Mouse (Mus musculus) lung, postnatal 0 days (tissue): ENCODE measurements around the gene Cox6b1. TPM values are rescaled to one million over a fixed set of nuclear protein-coding genes. Genes with fewer than 3 reads are reported as not detected.

Source experiments
- ATAC-seq: fragments of 200-750 bp; cut with Nextera tagmentation; 2 replicates; pipeline ENCODE4 v1.8.0; 2017; ENCODE audit warnings: moderate library complexity
- DNase-seq: peaks from one replicate; pipeline ENCODE4 v3.0.0-alpha.2; 2016; ENCODE audit warnings: low spot score
- H3K27ac ChIP-seq: fragments of 300-500 bp; sonication (generic); 2 replicates; pipeline ENCODE4 v1.5.1; 2014; ENCODE audit warnings: antibody characterized with exemption, mild to moderate bottlenecking, low read length, mixed read lengths
- H3K27me3 ChIP-seq: fragments of 300-500 bp; sonication (generic); replicated peaks from 2 replicates; pipeline ENCODE4 v1.6.1; 2014; ENCODE audit warnings: low read length, mixed read lengths; ENCODE audit not compliant: insufficient read depth
- H3K36me3 ChIP-seq: fragments of 300-500 bp; sonication (generic); 2 replicates; pipeline ENCODE4 v1.6.1; 2014; ENCODE audit warnings: low read length, mixed read lengths; ENCODE audit not compliant: insufficient read depth
- H3K4me1 ChIP-seq: fragments of 300-500 bp; sonication (generic); 2 replicates; pipeline ENCODE4 v1.6.1; 2014; ENCODE audit warnings: antibody characterized with exemption, low read depth, low read length, mixed read lengths; ENCODE audit not compliant: insufficient read depth
- H3K4me2 ChIP-seq: fragments of 300-500 bp; sonication (generic); replicated peaks from 2 replicates; pipeline ENCODE4 v1.6.1; 2014; ENCODE audit warnings: low read depth, mild to moderate bottlenecking, low read length, moderate library complexity, mixed read lengths
- H3K4me3 ChIP-seq: fragments of 300-500 bp; sonication (generic); 2 replicates; pipeline ENCODE4 v1.5.1; 2014; ENCODE audit warnings: low read depth, low read length
- H3K9ac ChIP-seq: fragments of 300-500 bp; sonication (generic); replicated peaks from 2 replicates; pipeline ENCODE4 v1.6.1; 2014; ENCODE audit warnings: low read depth, mild to moderate bottlenecking
- H3K9me3 ChIP-seq: fragments of 300-500 bp; sonication (generic); 2 replicates; pipeline ENCODE4 v1.6.1; 2016; ENCODE audit warnings: low read length, mixed read lengths
- CTCF ChIP-seq: IDR thresholded peaks from 2 replicates; pipeline ENCODE4 v1.5.1; 2016; ENCODE audit warnings: antibody characterized with exemption, mild to moderate bottlenecking
- EP300 ChIP-seq: IDR thresholded peaks from 2 replicates; pipeline ENCODE4 v1.6.1; 2016; ENCODE audit warnings: antibody characterized with exemption, mild to moderate bottlenecking, control low read depth
- WGBS: fragments of 180-500 bp; shearing (Covaris S2); extraction: QIAGEN DNeasy Blood & Tissue Kit; methylation state at CpG from one replicate; pipeline ENCODE4 v1.1.7; 2014; 5-methylcytosine and 5-hydroxymethylcytosine counted together
- polyA plus RNA-seq: library from polyadenylated mRNA; unstranded; fragments of >200 nt; fragmentation: Nextera tagmentation; extraction: Ambion mirVana; gene quantifications from 2 replicates; pipeline ENCODE4 v1.2.1, GENCODE M21; 2015

Cox6b1 gene
- polyA plus RNA-seq, 1 experiment from 2014 or later = 766 TPM

GRCm38 (mm10) chr7:30590927-30591604 lies 34.9 kb downstream of the Cox6b1 start:
- TF ChIP-seq EP300 (no peak), CTCF (no peak)
- H3K27me3 ChIP-seq = no peaks in the 10 kb centered on the region
- ATAC-seq = no peak
- H3K9me3 ChIP-seq = no peaks in the 10 kb centered on the region
- H3K4me3 ChIP-seq = no peak overlapping the region
- H3K36me3 ChIP-seq = no peaks in the 10 kb centered on the region
- DNase-seq = no peak
- 82% methylated on average over 9 of the region's 9 CpGs for WGBS
- H3K4me2 ChIP-seq = no peak overlapping the region
- H3K27ac ChIP-seq = no peak overlapping the region
- H3K4me1 ChIP-seq = peaks cover 4% of the 10 kb centered on the region
- H3K9ac ChIP-seq = no peak overlapping the region

DNA sequence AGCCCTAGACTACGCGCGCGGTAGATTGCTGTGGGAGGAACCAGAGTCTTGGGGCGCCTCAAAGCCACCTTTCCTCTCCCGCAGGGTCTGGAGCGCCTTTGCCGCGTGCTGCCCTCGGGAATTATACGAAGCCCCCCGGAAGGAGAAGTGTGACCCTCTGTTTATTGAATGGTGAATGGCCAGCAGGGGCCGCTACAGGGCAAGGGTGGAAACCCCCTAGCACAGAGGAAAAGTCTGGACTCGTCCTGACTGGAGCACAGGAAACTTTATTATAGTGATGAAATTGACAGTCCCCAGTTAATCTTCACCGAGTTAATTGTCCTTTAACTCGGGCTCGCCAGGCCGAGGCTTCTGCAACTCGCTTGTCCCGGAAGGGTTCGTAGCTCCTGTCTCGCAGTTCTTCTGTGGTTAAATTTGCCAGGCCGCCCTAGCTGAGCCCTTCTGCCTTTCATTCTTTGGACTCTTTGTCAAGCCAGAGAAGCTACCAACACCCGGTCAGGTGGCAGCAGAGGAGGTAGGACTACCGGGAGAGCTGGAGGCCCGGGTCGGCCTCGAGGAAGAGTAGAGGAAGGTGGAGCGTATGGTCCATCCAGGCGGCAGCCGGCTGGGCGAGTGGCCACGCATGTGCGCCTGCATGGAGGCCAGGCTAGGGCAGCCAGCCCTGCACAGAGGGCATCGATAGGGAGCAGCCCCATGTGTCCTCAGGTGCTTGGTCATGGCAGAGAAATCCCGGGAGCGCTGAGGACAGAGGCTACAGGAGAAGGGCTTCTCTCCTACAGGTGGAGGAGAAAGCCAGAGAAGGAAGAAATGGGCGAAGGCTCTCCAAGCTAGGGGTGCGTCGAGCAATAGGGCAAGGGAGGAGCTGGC lies 36.3 kb downstream of the Cox6b1 start:
- DNase-seq = peak; percentile 91
- 20% methylated on average over 40 of the region's 40 CpGs for WGBS

DNA sequence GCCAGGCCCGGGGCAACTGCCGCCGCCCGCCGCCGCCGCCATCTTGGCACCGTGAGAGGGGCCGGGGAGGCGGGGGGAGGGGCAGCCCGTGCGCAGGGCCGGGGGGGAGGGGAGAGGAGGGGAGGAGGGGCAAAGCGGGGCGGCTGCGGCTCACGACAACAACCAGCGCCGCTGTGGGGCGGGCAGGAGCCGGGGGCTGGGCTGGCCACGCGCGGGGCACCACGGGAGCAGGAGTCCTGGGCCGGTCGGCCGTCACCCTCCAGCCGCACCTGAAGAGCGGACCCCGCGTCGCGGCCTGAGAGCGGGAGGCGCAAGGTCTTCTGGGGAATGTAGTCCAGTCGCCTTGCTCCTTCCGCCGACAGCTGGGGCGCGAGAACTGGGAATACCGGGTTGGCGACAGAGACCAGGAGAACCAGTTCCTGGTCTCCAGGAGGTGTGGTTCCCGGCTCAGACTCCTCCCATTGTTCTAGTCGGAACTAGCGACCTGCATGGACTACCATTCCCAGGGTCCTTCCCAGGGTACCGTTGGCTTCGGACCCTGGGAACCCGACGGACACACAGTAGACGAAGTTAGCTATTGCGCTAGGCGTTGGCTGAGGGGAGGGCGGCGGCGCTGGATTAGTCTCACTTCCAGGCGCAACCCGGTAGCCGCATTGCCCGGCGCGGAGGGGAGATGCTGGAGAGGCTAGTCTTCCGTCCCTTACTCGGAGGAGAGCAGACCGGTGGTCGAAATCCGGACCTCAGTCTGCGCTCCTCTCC lies 37.1 kb downstream of the Cox6b1 start, which contains the start of gene Kmt2b:
TSS of gene Kmt2b (minus strand) at position 51 of the 759 bp plus-strand sequence.
- DNase-seq (peak; percentile 99), ATAC-seq (peak; percentile 96)
- TF ChIP-seq CTCF = no peak; the same call in 1 of the 2 replicates
- no peak for TF ChIP-seq EP300
- under 1% methylated on average over 43 of the region's 68 CpGs for WGBS
- H3K36me3 ChIP-seq = 0 out of 2 replicates have a peak, but pooled peaks cover 10% of the 10 kb centered on the region
- H3K27ac ChIP-seq = peak within 1 kb of the TSS; percentile 94
- H3K4me3 ChIP-seq = peak within 1 kb of the TSS; percentile 95
- H3K27me3 ChIP-seq = no peaks in the 10 kb centered on the region
- H3K9ac ChIP-seq = peak within 1 kb of the TSS; percentile 97
- peak within 1 kb of the TSS; percentile 73 for H3K4me2 ChIP-seq
- H3K4me1 ChIP-seq = peaks cover 4% of the 10 kb centered on the region
- H3K9me3 ChIP-seq = no peaks in the 10 kb centered on the region

More for the DNA sequence above, 36.3 kb downstream of the Cox6b1 start:
- H3K36me3 ChIP-seq = 0 out of 2 replicates have a peak, but pooled peaks cover 2% of the 10 kb centered on the region
- TF ChIP-seq CTCF (peak; percentile 94), EP300 (peak; percentile 39; the same call in 1 of the 2 replicates)
- H3K27ac ChIP-seq = peak overlapping the region; percentile 94
- no peaks in the 10 kb centered on the region for H3K27me3 ChIP-seq
- ATAC-seq = peak; percentile 56
- H3K9me3 ChIP-seq = no peaks in the 10 kb centered on the region
- peak overlapping the region; percentile 54 for H3K9ac ChIP-seq
- H3K4me3 ChIP-seq = peak overlapping the region; percentile 95
- peak overlapping the region; percentile 73 for H3K4me2 ChIP-seq
- H3K4me1 ChIP-seq = peaks cover 4% of the 10 kb centered on the region

- peak overlapping the region; percentile 95 for H3K4me3 ChIP-seq
These were observed 37.9 kb downstream of the Cox6b1 start for GRCm38 (mm10) chr7:30587842-30588667.

DNA sequence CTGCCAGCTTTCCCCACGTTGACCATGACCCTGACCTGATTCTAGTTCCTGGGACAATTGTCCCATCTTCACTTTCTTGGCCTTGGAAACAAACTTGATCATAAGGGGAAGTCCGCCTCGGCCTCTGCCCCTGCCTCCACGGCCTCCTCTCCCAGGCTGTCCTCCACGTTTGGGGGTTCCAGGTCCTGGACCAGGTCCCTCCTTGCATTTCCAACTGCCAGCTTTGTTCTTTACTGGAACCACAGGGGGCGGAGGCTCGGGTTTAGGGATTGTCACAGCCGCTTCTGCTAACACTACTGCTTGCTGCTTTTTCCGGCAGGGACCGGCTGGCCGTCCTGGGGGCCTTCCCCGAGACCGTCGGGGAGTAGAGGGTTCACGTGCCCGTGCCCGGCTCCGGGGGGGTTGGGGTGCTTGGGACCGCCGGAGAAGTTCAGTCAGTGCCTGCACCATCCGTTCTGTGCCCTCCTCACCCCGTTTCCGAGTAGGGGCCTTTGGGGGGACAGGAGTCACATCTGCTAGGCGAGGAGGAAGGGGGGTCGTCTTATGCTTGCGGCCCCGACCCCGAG lies 39.4 kb downstream of the Cox6b1 start:
- ATAC-seq (no peak), DNase-seq (no peak)
- Histone ChIP-seq H3K36me3 (peaks cover 15% of the 10 kb centered on the region; the same call in 1 of the 2 replicates), H3K9ac (no peak overlapping the region; the same call in 1 of the 2 replicates), H3K27me3 (no peaks in the 10 kb centered on the region), H3K27ac (no peak overlapping the region), H3K9me3 (no peaks in the 10 kb centered on the region), H3K4me3 (no peak overlapping the region), H3K4me1 (peaks cover 4% of the 10 kb centered on the region), H3K4me2 (no peak overlapping the region)
- no peak for TF ChIP-seq EP300
- TF ChIP-seq CTCF = no peak
- WGBS = 86% methylated on average over 28 of the region's 28 CpGs

More at GRCm38 (mm10) chr7:30587842-30588667, 37.9 kb downstream of the Cox6b1 start:
- Histone ChIP-seq H3K36me3 (0 out of 2 replicates have a peak, but pooled peaks cover 13% of the 10 kb centered on the region), H3K27ac (peak overlapping the region; percentile 94), H3K4me2 (peak overlapping the region; percentile 73), H3K27me3 (no peaks in the 10 kb centered on the region), H3K9me3 (no peaks in the 10 kb centered on the region), H3K4me1 (peaks cover 4% of the 10 kb centered on the region), H3K9ac (peak overlapping the region; percentile 97)
- DNase-seq (peak; percentile 39), ATAC-seq (peak; percentile 11)
- TF ChIP-seq EP300 (no peak), CTCF (no peak)
- WGBS = 1% methylated on average over 61 of the region's 67 CpGs
